Mouse (Mus musculus) cortical plate, adult 2 months (tissue): ENCODE measurements around the gene Mrpl51. TPM values are rescaled to one million over a fixed set of nuclear protein-coding genes. Genes with fewer than 3 reads are reported as not detected.

Experiments
- H3K27ac ChIP-seq: fragments of 200-500 bp; 2 replicates; pipeline ENCODE4 v1.5.1; 2012; ENCODE audit warnings: low read length, control low read depth, inconsistent platforms; ENCODE audit not compliant: insufficient read depth
- H3K4me1 ChIP-seq: fragments of 200-500 bp; 2 replicates; pipeline ENCODE4 v1.6.1; 2011; ENCODE audit warnings: low read length; ENCODE audit not compliant: control insufficient read depth, insufficient read depth
- H3K4me3 ChIP-seq: fragments of 200-500 bp; 2 replicates; pipeline ENCODE4 v1.5.1; 2011; ENCODE audit warnings: mild to moderate bottlenecking, low read length, control low read depth; ENCODE audit not compliant: insufficient read depth
- CTCF ChIP-seq: fragments of 200-500 bp; IDR thresholded peaks from 2 replicates; pipeline ENCODE4 v1.5.1; 2011; ENCODE audit warnings: mild to moderate bottlenecking, control low read depth, low read length; ENCODE audit not compliant: insufficient read depth; ENCODE audit errors: extremely low read depth
- POLR2A ChIP-seq: fragments of 200-500 bp; IDR thresholded peaks from 2 replicates; pipeline ENCODE4 v1.6.1; 2011; ENCODE audit warnings: mild to moderate bottlenecking, low read length, control low read depth; ENCODE audit not compliant: insufficient read depth; ENCODE audit errors: extremely low read depth
- polyA plus RNA-seq: library from polyadenylated mRNA; depleted of rRNA; stranded (reverse); fragments of >200 nt; gene quantifications from 2 replicates; pipeline ENCODE4 v1.2.3, GENCODE M21; 2012; rRNA removed

Mrpl51 gene
- polyA plus RNA-seq, 1 experiment: 51.2 TPM

GRCm38 (mm10) chr6:125236782-125237181 is 45.2 kb downstream of the Mrpl51 start, which contains the start of gene Cd27:
Cd27 (minus strand) TSS chr6:125237010.
- H3K4me1 ChIP-seq: 0 out of 2 replicates have a peak, but pooled peaks cover 2% of the 10 kb centered on the region
- TF ChIP-seq CTCF: no peak
- no peak for TF ChIP-seq POLR2A
- H3K4me3 ChIP-seq: no peak within 1 kb of the TSS
- H3K27ac ChIP-seq: no peak within 1 kb of the TSS

DNA sequence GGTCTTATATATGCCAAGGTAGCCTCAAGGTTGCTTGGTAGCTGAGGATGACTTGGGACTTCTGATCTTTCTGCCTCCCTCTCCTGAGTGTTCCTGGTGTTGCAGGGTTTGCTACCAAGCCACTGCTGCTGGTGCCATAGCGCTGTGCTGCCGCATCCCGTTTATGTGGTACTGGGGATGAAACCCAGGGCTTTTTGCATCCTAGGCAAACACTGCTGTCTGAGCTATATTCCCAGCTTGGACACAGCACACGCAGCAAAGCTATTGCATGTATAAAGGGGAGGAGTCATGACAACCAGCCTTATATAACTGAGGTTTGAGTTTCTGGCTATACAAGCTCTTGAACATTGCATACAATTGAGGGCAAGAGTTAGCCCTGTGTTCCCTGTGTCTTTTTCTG is 45.8 kb downstream of the Mrpl51 start:
- no peak for TF ChIP-seq POLR2A
- no peak for TF ChIP-seq CTCF
- no peak overlapping the region for H3K27ac ChIP-seq
- 0 out of 2 replicates have a peak, but pooled peaks cover 2% of the 10 kb centered on the region for H3K4me1 ChIP-seq
- no peak overlapping the region for H3K4me3 ChIP-seq

DNA sequence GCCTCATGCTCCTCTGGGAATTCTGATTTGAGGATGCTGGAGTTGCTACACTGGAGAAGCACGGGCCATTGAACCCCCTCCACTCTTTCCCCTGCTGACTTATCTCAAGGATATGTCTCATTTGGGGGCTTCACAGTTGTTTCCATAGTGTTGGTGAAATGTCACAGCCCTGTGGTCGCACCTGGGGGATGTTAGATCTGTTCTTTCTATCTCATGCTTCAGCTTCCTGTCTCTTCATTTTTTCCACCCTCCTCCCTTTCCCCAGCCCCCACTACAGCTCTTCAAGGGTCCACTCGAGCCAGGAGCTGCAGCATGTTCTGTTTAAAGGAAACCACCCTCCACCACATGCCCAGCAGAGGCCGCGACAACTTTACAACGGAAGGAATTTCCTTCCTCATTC is 46.8 kb downstream of the Mrpl51 start:
- Histone ChIP-seq H3K4me1 (0 out of 2 replicates have a peak, but pooled peaks cover 2% of the 10 kb centered on the region), H3K4me3 (no peak overlapping the region), H3K27ac (no peak overlapping the region)
- TF ChIP-seq POLR2A: no peak
- TF ChIP-seq CTCF: no peak

- TF ChIP-seq POLR2A (no peak), CTCF (no peak)
- H3K27ac ChIP-seq: no peak overlapping the region
- 0 out of 2 replicates have a peak, but pooled peaks cover 2% of the 10 kb centered on the region for H3K4me1 ChIP-seq
These were observed 47.9 kb downstream of the Mrpl51 start for GRCm38 (mm10) chr6:125239547-125239946.

DNA sequence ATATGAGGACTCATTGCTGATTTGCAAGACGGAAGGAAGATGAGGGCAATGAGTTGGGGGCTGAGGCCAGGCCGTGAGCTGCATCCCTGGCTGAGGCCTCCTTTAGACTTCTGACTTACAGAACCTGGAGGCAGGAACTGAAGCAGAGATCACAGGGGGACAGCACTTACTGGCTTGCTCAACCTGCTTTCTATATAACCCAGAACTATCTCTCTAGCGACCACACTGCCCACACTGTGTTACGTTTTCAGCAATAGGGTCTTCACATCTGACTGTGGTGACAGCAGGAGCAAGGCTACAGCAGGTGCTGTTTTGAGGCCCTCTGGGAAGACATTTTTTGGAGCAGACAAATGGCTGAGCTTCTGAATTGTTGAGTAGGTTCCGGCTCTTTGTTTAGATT is 49.0 kb downstream of the Mrpl51 start:
- Histone ChIP-seq H3K27ac (no peak overlapping the region), H3K4me1 (0 out of 2 replicates have a peak, but pooled peaks cover 2% of the 10 kb centered on the region), H3K4me3 (no peak overlapping the region)
- TF ChIP-seq CTCF (no peak), POLR2A (no peak)

More at GRCm38 (mm10) chr6:125239547-125239946, 47.9 kb downstream of the Mrpl51 start:
- H3K4me3 ChIP-seq: no peak overlapping the region

- H3K4me1 ChIP-seq: 0 out of 2 replicates have a peak, but pooled peaks cover 2% of the 10 kb centered on the region
- no peak for TF ChIP-seq CTCF
- no peak for TF ChIP-seq POLR2A
- H3K27ac ChIP-seq: no peak overlapping the region
- H3K4me3 ChIP-seq: no peak overlapping the region
These were observed 50.0 kb downstream of the Mrpl51 start for GRCm38 (mm10) chr6:125241566-125241965.

DNA sequence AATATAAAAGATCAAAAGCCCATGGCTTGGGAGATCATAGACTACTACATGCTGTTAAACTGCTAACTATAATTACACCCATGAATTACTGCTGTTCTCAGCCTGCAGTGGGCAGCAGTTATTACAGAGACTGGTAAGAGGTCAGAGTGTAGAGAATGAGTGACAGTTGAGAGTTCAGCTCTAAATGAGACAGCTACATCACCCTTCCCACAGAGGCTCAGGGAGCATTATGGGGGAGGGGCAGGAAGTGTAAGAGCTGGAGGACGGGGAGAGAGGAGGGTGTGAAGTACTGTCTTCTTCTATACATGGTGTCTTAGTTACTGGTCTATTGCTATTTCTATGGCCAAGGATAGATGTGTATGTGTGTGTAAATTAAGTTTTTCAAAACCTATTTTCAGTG is 53.0 kb downstream of the Mrpl51 start:
- no peak for TF ChIP-seq CTCF
- no peak for TF ChIP-seq POLR2A
- H3K4me3 ChIP-seq: no peak overlapping the region
- H3K27ac ChIP-seq: no peak overlapping the region
- H3K4me1 ChIP-seq: no peaks in the 10 kb centered on the region

Other genes starting within 250 kb of the Mrpl51 start
- gene Cops7a, start 226.3 kb upstream of the Mrpl51 start, polyA plus RNA-seq: 279 and 280 TPM in 2 replicates
- 157 and 164 TPM in 2 replicates for gene Pianp, start 195.1 kb upstream of the Mrpl51 start, polyA plus RNA-seq
- 46.9 and 51.6 TPM in 2 replicates for gene Zfp384, start 182.7 kb upstream of the Mrpl51 start, polyA plus RNA-seq
- 69.7 and 78.6 TPM in 2 replicates for gene Ing4, start 152.0 kb upstream of the Mrpl51 start, polyA plus RNA-seq
- gene Acrbp, start 142.1 kb upstream of the Mrpl51 start, polyA plus RNA-seq: 17.3 and 19.4 TPM in 2 replicates
- 1.0 and 1.3 TPM in 2 replicates for gene Lpar5, start 123.9 kb upstream of the Mrpl51 start, polyA plus RNA-seq
- gene Chd4, start 95.8 kb upstream of the Mrpl51 start, polyA plus RNA-seq: 79.0 and 80.7 TPM in 2 replicates
- 20.0 and 21.5 TPM in 2 replicates for gene Nop2, start 59.9 kb upstream of the Mrpl51 start, polyA plus RNA-seq
- 96.9 and 97.6 TPM in 2 replicates for gene Iffo1, start 46.6 kb upstream of the Mrpl51 start, polyA plus RNA-seq
- 4,394 and 4,549 TPM in 2 replicates for gene Gapdh, start 25.3 kb upstream of the Mrpl51 start, polyA plus RNA-seq
- 53.5 and 58.3 TPM in 2 replicates for gene Ncapd2, start 100 bp upstream of the Mrpl51 start, polyA plus RNA-seq
- 169 and 175 TPM in 2 replicates for gene Vamp1, start 23.8 kb downstream of the Mrpl51 start, polyA plus RNA-seq
- gene Tapbpl, start 40.1 kb downstream of the Mrpl51 start, polyA plus RNA-seq: 6.4 and 6.7 TPM in 2 replicates
- 0.06 TPM in 1 of 2 replicates, not detected in the other for gene Cd27, start 45.2 kb downstream of the Mrpl51 start, polyA plus RNA-seq
- gene Tuba3a, start 94.2 kb downstream of the Mrpl51 start, polyA plus RNA-seq: not detected in 2 replicates
- 10.3 and 10.8 TPM in 2 replicates for gene Ltbr, start 122.1 kb downstream of the Mrpl51 start, polyA plus RNA-seq
- 4.0 and 4.7 TPM in 2 replicates for gene Scnn1a, start 128.9 kb downstream of the Mrpl51 start, polyA plus RNA-seq
- gene Tnfrsf1a, start 157.6 kb downstream of the Mrpl51 start, polyA plus RNA-seq: 13.6 and 14.9 TPM in 2 replicates
- 0.11 and 0.23 TPM in 2 replicates for gene Plekhg6, start 189.0 kb downstream of the Mrpl51 start, polyA plus RNA-seq